Mouse (Mus musculus): ENCODE measurements around the gene Ahcyl1. TPM values are rescaled to one million over a fixed set of nuclear protein-coding genes. Genes with fewer than 3 reads are reported as not detected.

Gene Ahcyl1
- total and polyA plus RNA-seq, 3 experiments = 31.3 to 83.4 (median 32.5) TPM

DNA sequence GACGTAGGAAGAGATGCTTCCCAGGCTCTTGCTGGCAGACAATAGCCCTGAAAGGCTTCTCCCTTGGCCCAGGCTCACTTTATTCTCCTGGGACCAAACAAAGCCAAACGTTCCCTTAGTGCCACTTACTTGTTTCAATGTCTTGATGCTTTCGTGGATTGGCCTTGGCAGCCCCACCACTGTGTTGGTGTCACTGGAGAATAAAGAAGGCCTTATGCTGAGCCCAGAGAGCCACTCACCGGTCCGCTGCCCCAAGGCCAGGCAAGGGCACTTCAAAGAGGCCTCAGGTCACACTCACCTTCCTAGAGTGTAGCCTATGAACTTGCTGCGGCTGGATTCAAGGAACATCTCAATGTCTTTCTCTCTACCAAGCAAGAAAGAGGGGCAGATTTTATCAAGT lies 76.4 kb downstream of the Ahcyl1 start:
- Histone ChIP-seq H3K79me2 (replicated peaks; ENCODE audit: control insufficient read depth, extremely low read depth, insufficient read depth, poor library complexity, severe bottlenecking) (no peaks in the 10 kb centered on the region), H3K4me1 (ENCODE audit: control insufficient read depth in 1 of 2, insufficient read depth in 2 of 2) (peaks cover 2 to 25% of the 10 kb centered on the region in 2 experiments; a peak in 3 of 4 replicates), H3K9ac (ENCODE audit: insufficient read depth, low read depth) (no peak overlapping the region), H3K36me3 (replicated peaks in 1 of 2; ENCODE audit: control insufficient read depth in 1 of 2, insufficient read depth in 1 of 2, low read length in 1 of 2) (peaks cover 81 to 96% of the 10 kb centered on the region in 2 experiments), H3K9me3 (replicated peaks; ENCODE audit: low read length) (no peaks in the 10 kb centered on the region), H3K4me2 (ENCODE audit: insufficient read depth, low read depth, poor library complexity, severe bottlenecking) (no peak overlapping the region), H3K4me3 (replicated peaks in 1 of 3; ENCODE audit: low read depth in 2 of 3, low read length in 2 of 3, poor library complexity in 1 of 3) (no peak overlapping the region), H3K27me3 (replicated peaks) (no peaks in the 10 kb centered on the region), H3K27ac (ENCODE audit: insufficient read depth, low read depth) (no peak overlapping the region)
- in situ Hi-C loops (cut with MboI; ENCODE audit: low pct_ligation_motif_present, low pct_unique_long_range_greater_than_20kb, low sequenced_read_pairs) = no loop called here
- dilution Hi-C loops (cut with MboI; ENCODE audit: extremely low pct_ligation_motif_present, extremely low pct_unique_long_range_greater_than_20kb, low sequenced_read_pairs) = no loop called here
- TF ChIP-seq RAD21 (IDR thresholded peaks at IDR 0.05; ENCODE audit: low read depth, low read length) (no peak), CHD2 (IDR thresholded peaks at IDR 0.05; ENCODE audit: low read length) (no peak), MAZ (IDR thresholded peaks at IDR 0.05; ENCODE audit: low read depth, low read length) (no peak), HCFC1 (IDR thresholded peaks at IDR 0.05; ENCODE audit: low read depth, low read length) (no peak), CTCF (conservative IDR thresholded peaks at IDR 0.05 in 1 of 2, IDR thresholded peaks at IDR 0.05 in 1 of 2; ENCODE audit: low read depth in 2 of 2, low read length in 2 of 2) (no peak), E2F4 (IDR thresholded peaks at IDR 0.05; ENCODE audit: insufficient replicate concordance, low read depth, low read length) (no peak), POLR2AphosphoS2 (IDR thresholded peaks at IDR 0.05; ENCODE audit: low read depth, low read length) (no peak), ZMIZ1 (IDR thresholded peaks at IDR 0.05; ENCODE audit: low read depth, low read length) (no peak), MEF2A (IDR thresholded peaks at IDR 0.05; ENCODE audit: borderline replicate concordance, low read depth, low read length) (no peak), BHLHE40 (IDR thresholded peaks at IDR 0.05; ENCODE audit: low read depth, low read length) (no peak), ETS1 (conservative IDR thresholded peaks at IDR 0.05; ENCODE audit: low read depth, low read length) (no peak), TBP (conservative IDR thresholded peaks at IDR 0.05; ENCODE audit: low read depth, low read length) (no peak), ZC3H11A (IDR thresholded peaks at IDR 0.05; ENCODE audit: low read depth, low read length) (no peak), USF2 (conservative IDR thresholded peaks at IDR 0.05; ENCODE audit: low read depth, low read length) (no peak), RCOR1 (conservative IDR thresholded peaks at IDR 0.05; ENCODE audit: low read depth, low read length) (no peak), SMC3 (IDR thresholded peaks at IDR 0.05; ENCODE audit: low read depth, low read length) (no peak), MAX (IDR thresholded peaks at IDR 0.05; ENCODE audit: low read length) (no peak), KAT2A (IDR thresholded peaks at IDR 0.05; ENCODE audit: insufficient replicate concordance, low read length) (no peak), NRF1 (IDR thresholded peaks at IDR 0.05; ENCODE audit: low read depth, low read length) (no peak)
- no peak for DNase-seq (ENCODE audit: extremely low read depth)

DNA sequence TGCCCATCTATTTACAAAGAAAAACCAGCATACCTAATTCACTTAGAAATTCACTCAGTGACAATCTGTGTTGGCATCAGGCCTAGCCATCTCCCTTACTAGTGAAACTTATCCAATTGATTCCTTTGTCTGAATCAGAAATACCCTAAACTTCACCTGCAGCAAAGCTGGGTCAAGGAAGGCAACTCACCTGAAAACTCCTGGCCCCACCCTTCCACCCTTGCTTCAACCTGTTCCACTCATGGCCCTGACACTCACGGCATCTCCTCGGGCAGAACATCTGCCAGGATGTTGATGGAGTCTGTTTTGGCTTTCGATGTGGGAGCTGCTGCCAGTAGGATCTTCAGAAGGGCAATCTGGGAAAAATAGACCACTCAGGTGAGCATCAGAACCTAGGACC lies 78.6 kb downstream of the Ahcyl1 start:
- dilution Hi-C loops (cut with MboI; ENCODE audit: extremely low pct_ligation_motif_present, extremely low pct_unique_long_range_greater_than_20kb, low sequenced_read_pairs) (no loop called here), in situ Hi-C loops (cut with MboI; ENCODE audit: low pct_ligation_motif_present, low pct_unique_long_range_greater_than_20kb, low sequenced_read_pairs) (no loop called here)
- Histone ChIP-seq H3K9me3 (replicated peaks; ENCODE audit: low read length) (no peaks in the 10 kb centered on the region), H3K27me3 (replicated peaks) (no peaks in the 10 kb centered on the region), H3K9ac (ENCODE audit: insufficient read depth, low read depth) (no peak overlapping the region), H3K36me3 (replicated peaks in 1 of 2; ENCODE audit: control insufficient read depth in 1 of 2, insufficient read depth in 1 of 2, low read length in 1 of 2) (peaks cover 82 to 96% of the 10 kb centered on the region in 2 experiments), H3K4me2 (ENCODE audit: insufficient read depth, low read depth, poor library complexity, severe bottlenecking) (no peak overlapping the region), H3K79me2 (replicated peaks; ENCODE audit: control insufficient read depth, extremely low read depth, insufficient read depth, poor library complexity, severe bottlenecking) (no peaks in the 10 kb centered on the region), H3K4me3 (replicated peaks in 1 of 3; ENCODE audit: low read depth in 2 of 3, low read length in 2 of 3, poor library complexity in 1 of 3) (no peak overlapping the region), H3K4me1 (ENCODE audit: control insufficient read depth in 1 of 2, insufficient read depth in 2 of 2) (peaks cover 3 to 19% of the 10 kb centered on the region in 2 experiments), H3K27ac (ENCODE audit: insufficient read depth, low read depth) (no peak overlapping the region)
- no peak for DNase-seq (ENCODE audit: extremely low read depth)
- TF ChIP-seq HCFC1 (IDR thresholded peaks at IDR 0.05; ENCODE audit: low read depth, low read length) (no peak), BHLHE40 (IDR thresholded peaks at IDR 0.05; ENCODE audit: low read depth, low read length) (no peak), USF2 (conservative IDR thresholded peaks at IDR 0.05; ENCODE audit: low read depth, low read length) (no peak)

Other genes with a start within 250 kb of the Ahcyl1 start
- not detected in 2 replicates for gene Kcnc4, start 237.0 kb downstream of the Ahcyl1 start, total RNA-seq (2012; rRNA removed)
- not detected in 2 replicates for gene Kcnc4, start 237.0 kb downstream of the Ahcyl1 start, total RNA-seq (2014; rRNA removed)
- gene Kcnc4, start 237.0 kb downstream of the Ahcyl1 start, polyA plus RNA-seq (2012; ENCODE audit: insufficient read length, low read depth) = not detected in 2 replicates
- gene Slc6a17, start 178.5 kb downstream of the Ahcyl1 start, total RNA-seq (2012; rRNA removed) = not detected in 2 replicates
- not detected in 2 replicates for gene Slc6a17, start 178.5 kb downstream of the Ahcyl1 start, total RNA-seq (2014; rRNA removed)
- not detected in 2 replicates for gene Slc6a17, start 178.5 kb downstream of the Ahcyl1 start, polyA plus RNA-seq (2012; ENCODE audit: insufficient read length, low read depth)
- gene Ubl4b, start 141.5 kb downstream of the Ahcyl1 start, total RNA-seq (2012; rRNA removed) = not detected in 2 replicates
- gene Ubl4b, start 141.5 kb downstream of the Ahcyl1 start, total RNA-seq (2014; rRNA removed) = not detected in 2 replicates
- not detected in 2 replicates for gene Ubl4b, start 141.5 kb downstream of the Ahcyl1 start, polyA plus RNA-seq (2012; ENCODE audit: insufficient read length, low read depth)
- not detected in 2 replicates for gene Alx3, start 101.5 kb downstream of the Ahcyl1 start, total RNA-seq (2012; rRNA removed)
- not detected in 2 replicates for gene Alx3, start 101.5 kb downstream of the Ahcyl1 start, total RNA-seq (2014; rRNA removed)
- 0.29 TPM in 1 of 2 replicates, not detected in the other for gene Alx3, start 101.5 kb downstream of the Ahcyl1 start, polyA plus RNA-seq (2012; ENCODE audit: insufficient read length, low read depth)
- gene Gm10961, start 65.2 kb downstream of the Ahcyl1 start, total RNA-seq (2012; rRNA removed) = not detected in 2 replicates
- gene Gm10961, start 65.2 kb downstream of the Ahcyl1 start, total RNA-seq (2014; rRNA removed) = not detected in 2 replicates
- gene Gm10961, start 65.2 kb downstream of the Ahcyl1 start, polyA plus RNA-seq (2012; ENCODE audit: insufficient read length, low read depth) = not detected in 2 replicates
- 21.4 and 28.2 TPM in 2 replicates for gene Strip1, start 64.9 kb downstream of the Ahcyl1 start, total RNA-seq (2012; rRNA removed)
- gene Strip1, start 64.9 kb downstream of the Ahcyl1 start, total RNA-seq (2014; rRNA removed) = 16.5 and 18.4 TPM in 2 replicates
- gene Strip1, start 64.9 kb downstream of the Ahcyl1 start, polyA plus RNA-seq (2012; ENCODE audit: insufficient read length, low read depth) = 25.1 and 27.0 TPM in 2 replicates
- 2.5 and 3.4 TPM in 2 replicates for gene Csf1, start 63.9 kb upstream of the Ahcyl1 start, total RNA-seq (2012; rRNA removed)
- gene Csf1, start 63.9 kb upstream of the Ahcyl1 start, total RNA-seq (2014; rRNA removed) = 2.9 and 3.4 TPM in 2 replicates
- 15.0 and 17.4 TPM in 2 replicates for gene Csf1, start 63.9 kb upstream of the Ahcyl1 start, polyA plus RNA-seq (2012; ENCODE audit: insufficient read length, low read depth)
- not detected in 2 replicates for gene Eps8l3, start 180.7 kb upstream of the Ahcyl1 start, total RNA-seq (2012; rRNA removed)
- not detected in 2 replicates for gene Eps8l3, start 180.7 kb upstream of the Ahcyl1 start, total RNA-seq (2014; rRNA removed)
- not detected in 2 replicates for gene Eps8l3, start 180.7 kb upstream of the Ahcyl1 start, polyA plus RNA-seq (2012; ENCODE audit: insufficient read length, low read depth)
- 3.3 and 4.9 TPM in 2 replicates for gene Gstm5, start 199.3 kb upstream of the Ahcyl1 start, total RNA-seq (2012; rRNA removed)
- 2.2 and 4.2 TPM in 2 replicates for gene Gstm5, start 199.3 kb upstream of the Ahcyl1 start, total RNA-seq (2014; rRNA removed)
- gene Gstm5, start 199.3 kb upstream of the Ahcyl1 start, polyA plus RNA-seq (2012; ENCODE audit: insufficient read length, low read depth) = 4.2 and 5.2 TPM in 2 replicates
- gene Gstm7, start 235.3 kb upstream of the Ahcyl1 start, total RNA-seq (2012; rRNA removed) = not detected in 2 replicates
- gene Gstm7, start 235.3 kb upstream of the Ahcyl1 start, total RNA-seq (2014; rRNA removed) = not detected in 2 replicates
- not detected in 2 replicates for gene Gstm7, start 235.3 kb upstream of the Ahcyl1 start, polyA plus RNA-seq (2012; ENCODE audit: insufficient read length, low read depth)
- gene Gstm6, start 247.2 kb upstream of the Ahcyl1 start, total RNA-seq (2012; rRNA removed) = 0.17 TPM in 1 of 2 replicates, not detected in the other
- gene Gstm6, start 247.2 kb upstream of the Ahcyl1 start, total RNA-seq (2014; rRNA removed) = 0.35 TPM in 1 of 2 replicates, not detected in the other
- 0.44 TPM in 1 of 2 replicates, not detected in the other for gene Gstm6, start 247.2 kb upstream of the Ahcyl1 start, polyA plus RNA-seq (2012; ENCODE audit: insufficient read length, low read depth)